Mouse (Mus musculus) neural tube, embryonic 15.5 days (tissue): ENCODE results near the gene Serpina1c. TPM values are rescaled to one million over a fixed set of nuclear protein-coding genes. Genes with fewer than 3 reads are reported as not detected.
"Not testable (repeated sequence)": the region's sequence is repeated elsewhere in the genome, so short reads cannot be mapped to it uniquely, and the experiment has no call there.

Source experiments
- ATAC-seq: fragments of 200-750 bp; cut with Nextera tagmentation; 2 replicates; pipeline ENCODE4 v1.8.0; 2017; ENCODE audit warnings: mild to moderate bottlenecking, moderate TSS enrichment, moderate library complexity; ENCODE audit not compliant: low FRiP score
- H3K27ac ChIP-seq: fragments of 300-500 bp; sonication (generic); replicated peaks from 2 replicates; pipeline ENCODE4 v1.5.1; 2015; ENCODE audit warnings: mild to moderate bottlenecking, inconsistent platforms
- H3K27me3 ChIP-seq: fragments of 300-500 bp; sonication (generic); replicated peaks from 2 replicates; pipeline ENCODE4 v1.6.1; 2015; ENCODE audit warnings: inconsistent platforms
- H3K36me3 ChIP-seq: fragments of 300-500 bp; sonication (generic); 2 replicates; pipeline ENCODE4 v1.6.1; 2015; ENCODE audit warnings: inconsistent platforms
- H3K4me1 ChIP-seq: fragments of 300-500 bp; sonication (generic); 2 replicates; pipeline ENCODE4 v1.6.1; 2015; ENCODE audit warnings: inconsistent platforms
- H3K4me2 ChIP-seq: fragments of 300-500 bp; sonication (generic); 2 replicates; pipeline ENCODE4 v1.6.1; 2015; ENCODE audit warnings: inconsistent platforms, mild to moderate bottlenecking, moderate library complexity
- H3K4me3 ChIP-seq: fragments of 300-500 bp; sonication (generic); replicated peaks from 2 replicates; pipeline ENCODE4 v1.5.1; 2015; ENCODE audit warnings: mild to moderate bottlenecking, inconsistent platforms
- H3K9ac ChIP-seq: fragments of 300-500 bp; sonication (generic); replicated peaks from 2 replicates; pipeline ENCODE4 v1.6.1; 2015; ENCODE audit warnings: mild to moderate bottlenecking, inconsistent platforms
- H3K9me3 ChIP-seq: fragments of 300-500 bp; sonication (generic); replicated peaks from 2 replicates; pipeline ENCODE4 v1.6.1; 2016; ENCODE audit warnings: inconsistent platforms
- WGBS: fragments of 180-500 bp; shearing (Covaris S2); methylation state at CpG from one replicate; pipeline ENCODE4 v1.1.7; 2015; ENCODE audit warnings: mixed read lengths; 5-methylcytosine and 5-hydroxymethylcytosine counted together
- polyA plus RNA-seq: library from polyadenylated mRNA; unstranded; fragments of >200 nt; fragmentation: Nextera tagmentation; extraction: Ambion mirVana; gene quantifications from 2 replicates; pipeline ENCODE4 v1.2.1, GENCODE M21; 2015

The Serpina1c gene
- 0.13 and 2.2 TPM in 2 replicates for polyA plus RNA-seq

- not testable (repeated sequence) for H3K4me2 ChIP-seq, H3K4me1 ChIP-seq, H3K9me3 ChIP-seq, H3K9ac ChIP-seq, H3K36me3 ChIP-seq, H3K27me3 ChIP-seq, ATAC-seq, H3K4me3 ChIP-seq, H3K27ac ChIP-seq
- WGBS = 91% methylated on average over 4 of the region's 4 CpGs
Observed at GRCm38 (mm10) chr12:103904837-103905340, at the start of gene Serpina1c. Serpina1c (minus strand) TSS chr12:103904887.

DNA sequence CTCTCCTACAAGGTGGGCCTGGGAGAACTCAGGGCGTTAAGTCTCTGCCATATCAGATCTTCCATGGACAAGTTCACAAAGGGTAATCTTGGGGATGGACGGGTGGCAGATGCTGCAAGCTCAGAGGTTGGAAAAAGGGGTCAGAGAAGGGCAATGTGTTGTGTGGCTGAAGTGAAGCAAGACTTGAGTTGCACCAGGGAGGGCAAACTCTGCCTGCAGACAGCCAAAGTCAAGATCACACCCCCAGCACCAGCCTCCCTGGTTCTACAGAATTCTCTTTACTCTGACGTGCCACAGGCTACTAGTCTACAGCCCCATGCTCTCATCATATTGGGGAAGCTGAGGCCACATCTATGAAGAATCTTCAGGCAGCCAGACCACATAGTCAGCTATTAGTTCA, 48.3 kb upstream of the Serpina1c start:
- H3K27me3 ChIP-seq, H3K27ac ChIP-seq, H3K4me1 ChIP-seq, ATAC-seq, H3K4me2 ChIP-seq, H3K9ac ChIP-seq, H3K9me3 ChIP-seq, H3K36me3 ChIP-seq, H3K4me3 ChIP-seq: not testable (repeated sequence)
- WGBS = 84% methylated on average over 3 of the region's 3 CpGs

DNA sequence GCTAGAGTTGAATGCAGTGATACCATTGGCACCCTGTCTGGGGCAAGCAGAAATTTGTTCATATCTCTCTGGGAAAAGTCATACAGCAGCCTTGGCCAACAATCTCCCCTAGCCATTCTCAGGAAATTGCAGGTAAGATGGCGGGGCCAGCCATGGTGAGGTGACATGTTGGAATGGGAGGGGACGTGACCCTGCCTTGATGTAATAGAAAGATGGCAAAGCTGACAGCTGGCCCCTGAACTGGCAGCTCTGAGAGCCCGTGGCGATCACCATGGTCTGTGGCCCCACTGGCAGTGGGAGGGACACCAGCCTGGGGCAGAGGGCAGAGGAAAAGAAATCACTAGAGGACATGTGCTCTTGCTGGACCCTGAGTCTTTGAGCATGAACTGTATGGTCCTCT, 41.6 kb upstream of the Serpina1c start:
- H3K4me1 ChIP-seq = no peaks in the 10 kb centered on the region
- WGBS = 91% methylated on average over 4 of the region's 4 CpGs
- no peaks in the 10 kb centered on the region for H3K27me3 ChIP-seq
- no peaks in the 10 kb centered on the region for H3K36me3 ChIP-seq
- H3K27ac ChIP-seq = no peak overlapping the region
- no peaks in the 10 kb centered on the region for H3K9me3 ChIP-seq
- no peak overlapping the region for H3K4me3 ChIP-seq
- no peak overlapping the region for H3K4me2 ChIP-seq
- H3K9ac ChIP-seq = no peak overlapping the region
- ATAC-seq = no peak

GRCm38 (mm10) chr12:103909181-103909580, 4.5 kb upstream of the Serpina1c start:
- not testable (repeated sequence) for ATAC-seq, H3K27ac ChIP-seq, H3K4me1 ChIP-seq

GRCm38 (mm10) chr12:103907746-103908145, 3.1 kb upstream of the Serpina1c start:
- not testable (repeated sequence) for H3K27me3 ChIP-seq, H3K36me3 ChIP-seq, H3K27ac ChIP-seq, H3K4me2 ChIP-seq, H3K9me3 ChIP-seq, H3K4me3 ChIP-seq, H3K4me1 ChIP-seq, ATAC-seq, H3K9ac ChIP-seq
- WGBS = 43% methylated on average over 1 of the region's 1 CpGs

More at GRCm38 (mm10) chr12:103909181-103909580, 4.5 kb upstream of the Serpina1c start:
- H3K27me3 ChIP-seq, H3K9ac ChIP-seq, H3K4me2 ChIP-seq, H3K9me3 ChIP-seq, H3K4me3 ChIP-seq, H3K36me3 ChIP-seq: not testable (repeated sequence)
- 98% methylated on average over 11 of the region's 16 CpGs for WGBS

GRCm38 (mm10) chr12:103901929-103902328, 2.8 kb downstream of the Serpina1c start:
- not testable (repeated sequence) for ATAC-seq, H3K36me3 ChIP-seq, H3K27me3 ChIP-seq, H3K27ac ChIP-seq, H3K9me3 ChIP-seq, H3K4me2 ChIP-seq, H3K4me3 ChIP-seq, H3K4me1 ChIP-seq, H3K9ac ChIP-seq
- 85% methylated on average over 3 of the region's 3 CpGs for WGBS

DNA sequence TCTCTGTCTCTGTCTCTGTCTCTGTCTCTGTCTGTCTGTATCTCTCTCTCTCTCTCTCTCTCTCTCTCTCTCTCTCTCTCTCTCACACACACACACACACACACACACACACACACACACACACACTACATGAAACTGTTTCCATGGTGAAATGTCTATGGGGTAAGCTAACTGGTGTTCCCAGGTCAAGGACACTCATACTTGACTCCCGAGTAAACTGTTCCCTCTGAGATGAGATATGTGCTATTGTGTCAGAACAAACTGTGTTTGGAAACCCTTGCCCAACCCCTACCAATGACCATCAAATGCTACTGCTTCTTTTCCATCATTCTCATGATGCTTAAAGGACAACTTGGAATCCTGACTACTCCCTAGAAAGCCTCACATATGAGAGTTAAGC, 37.8 kb downstream of the Serpina1c start:
- not testable (repeated sequence) for H3K4me1 ChIP-seq, H3K27me3 ChIP-seq, H3K27ac ChIP-seq, H3K9ac ChIP-seq, ATAC-seq, H3K4me3 ChIP-seq, H3K4me2 ChIP-seq, H3K9me3 ChIP-seq, H3K36me3 ChIP-seq
- WGBS = 89% methylated on average over 1 of the region's 1 CpGs

DNA sequence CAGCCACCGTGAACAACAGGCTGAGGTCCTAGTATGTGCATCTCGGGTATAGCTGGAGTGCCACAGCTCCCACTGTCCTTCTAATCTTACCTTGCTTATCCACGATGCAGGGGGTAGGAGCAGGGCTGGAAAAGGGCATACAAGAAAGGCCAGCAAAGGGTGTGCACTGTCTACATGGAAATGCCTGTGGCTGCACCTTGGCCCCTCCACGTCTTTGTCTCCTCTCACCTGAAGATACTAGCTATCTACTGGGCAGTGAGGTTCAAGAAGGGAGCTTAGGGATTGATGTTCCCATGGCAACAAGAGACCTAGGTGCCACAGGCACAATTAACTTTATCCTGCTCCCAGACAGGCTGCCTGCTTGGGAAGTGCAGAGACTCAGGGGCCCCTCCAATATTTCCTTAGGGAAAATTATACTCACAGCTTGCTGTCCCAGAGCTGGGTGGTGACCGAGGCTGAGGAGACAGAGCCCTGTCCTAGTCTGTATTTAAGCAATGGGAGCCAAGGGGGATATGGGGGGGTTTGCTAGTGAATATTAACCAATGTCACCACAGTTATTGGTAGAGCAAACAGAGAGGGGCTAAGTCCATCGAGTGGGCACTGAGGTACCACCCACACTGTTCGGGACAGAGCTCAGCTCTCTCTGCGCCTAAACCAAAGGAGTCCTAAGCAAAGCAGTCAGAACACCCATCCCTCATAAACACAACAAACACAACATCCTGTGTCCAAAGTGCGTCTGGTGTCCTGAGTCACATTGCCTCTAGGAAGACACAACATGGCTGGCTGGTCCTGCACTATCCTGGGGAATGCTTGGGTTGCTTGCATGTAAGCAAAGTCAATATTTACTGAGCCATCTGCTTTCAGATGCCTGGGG, 41.3 kb downstream of the Serpina1c start, which contains the start of gene Serpina1a:
Gene Serpina1a (minus strand): TSS at position 462 of the 874 bp plus-strand sequence.
- not testable (repeated sequence) for ATAC-seq, H3K9ac ChIP-seq, H3K27me3 ChIP-seq, H3K36me3 ChIP-seq, H3K4me3 ChIP-seq, H3K9me3 ChIP-seq, H3K4me1 ChIP-seq, H3K4me2 ChIP-seq, H3K27ac ChIP-seq
- 81% methylated on average over 9 of the region's 9 CpGs for WGBS

GRCm38 (mm10) chr12:103860976-103861375, 43.7 kb downstream of the Serpina1c start:
- no peaks in the 10 kb centered on the region for H3K9me3 ChIP-seq
- H3K4me2 ChIP-seq = no peak overlapping the region
- H3K27me3 ChIP-seq = no peaks in the 10 kb centered on the region
- H3K36me3 ChIP-seq = no peaks in the 10 kb centered on the region
- H3K4me3 ChIP-seq = no peak overlapping the region
- ATAC-seq = no peak
- no peaks in the 10 kb centered on the region for H3K4me1 ChIP-seq
- H3K27ac ChIP-seq = no peak overlapping the region
- WGBS = 81% methylated on average over 3 of the region's 3 CpGs
- H3K9ac ChIP-seq = no peak overlapping the region

GRCm38 (mm10) chr12:103860571-103860970, 44.1 kb downstream of the Serpina1c start:
- not testable (repeated sequence) for H3K27me3 ChIP-seq, H3K9me3 ChIP-seq

GRCm38 (mm10) chr12:103859584-103859983, 45.1 kb downstream of the Serpina1c start:
- not testable (repeated sequence) for H3K9ac ChIP-seq, H3K36me3 ChIP-seq, H3K4me1 ChIP-seq, H3K9me3 ChIP-seq, H3K27ac ChIP-seq, H3K27me3 ChIP-seq, H3K4me2 ChIP-seq, H3K4me3 ChIP-seq, ATAC-seq
- 72% methylated on average over 3 of the region's 3 CpGs for WGBS

More at GRCm38 (mm10) chr12:103860571-103860970, 44.1 kb downstream of the Serpina1c start:
- not testable (repeated sequence) for H3K9ac ChIP-seq, H3K36me3 ChIP-seq, H3K4me3 ChIP-seq, H3K4me1 ChIP-seq, ATAC-seq, H3K4me2 ChIP-seq, H3K27ac ChIP-seq
- 79% methylated on average over 3 of the region's 4 CpGs for WGBS

GRCm38 (mm10) chr12:103853032-103853431, 51.7 kb downstream of the Serpina1c start:
- H3K27ac ChIP-seq, ATAC-seq, H3K9ac ChIP-seq, H3K36me3 ChIP-seq, H3K27me3 ChIP-seq, H3K4me2 ChIP-seq, H3K9me3 ChIP-seq, H3K4me1 ChIP-seq, H3K4me3 ChIP-seq: not testable (repeated sequence)
- 91% methylated on average over 2 of the region's 2 CpGs for WGBS
